Mouse (Mus musculus): ENCODE measurements around the gene Ndufa5. TPM values are rescaled to one million over a fixed set of nuclear protein-coding genes. Genes with fewer than 3 reads are reported as not detected.
A peak's percentile ranks its signal among the peaks of the same experiment; 100 is the strongest.

Gene Ndufa5
- total RNA-seq, 2 experiments from 2014 or later: 1,622 to 1,793 TPM

GRCm38 (mm10) chr6:24528064-24528243 is 141 bp upstream of the Ndufa5 start, which contains the start of gene Asb15:
Gene Asb15 (plus strand): TSS chr6:24528144.
- no peak for DNase-seq

GRCm38 (mm10) chr6:24525705-24526104 is 2.1 kb downstream of the Ndufa5 start:
- DNase-seq: no peak

DNA sequence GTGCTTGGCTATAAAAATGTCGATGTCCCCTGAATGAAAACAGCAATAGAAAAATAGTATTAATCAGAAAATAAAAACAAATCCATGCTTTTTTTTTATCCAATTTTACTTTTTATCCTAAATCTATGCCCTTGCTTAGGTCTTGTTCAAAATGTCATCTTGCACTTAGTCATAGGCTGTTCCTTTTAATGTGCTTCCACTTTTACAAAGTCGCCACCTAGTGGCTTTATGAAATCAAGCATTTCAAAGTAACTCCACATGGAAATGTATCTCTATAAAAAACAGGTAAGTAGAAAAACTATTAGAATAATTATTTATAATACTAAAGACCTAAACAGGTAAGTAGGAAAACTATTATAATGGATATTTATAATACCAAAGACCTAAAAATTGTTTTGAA is 11.6 kb downstream of the Ndufa5 start:
- DNase-seq: no peak

GRCm38 (mm10) chr6:24514552-24515284 is 13.1 kb downstream of the Ndufa5 start, which contains the start of gene Iqub:
Gene Iqub (minus strand): TSS chr6:24515067.
- DNase-seq: peak; percentile 75 to 83

GRCm38 (mm10) chr6:24504141-24504540 is 23.7 kb downstream of the Ndufa5 start:
- DNase-seq: no peak

GRCm38 (mm10) chr6:24490341-24490740 is 37.5 kb downstream of the Ndufa5 start:
- no peak for DNase-seq

DNA sequence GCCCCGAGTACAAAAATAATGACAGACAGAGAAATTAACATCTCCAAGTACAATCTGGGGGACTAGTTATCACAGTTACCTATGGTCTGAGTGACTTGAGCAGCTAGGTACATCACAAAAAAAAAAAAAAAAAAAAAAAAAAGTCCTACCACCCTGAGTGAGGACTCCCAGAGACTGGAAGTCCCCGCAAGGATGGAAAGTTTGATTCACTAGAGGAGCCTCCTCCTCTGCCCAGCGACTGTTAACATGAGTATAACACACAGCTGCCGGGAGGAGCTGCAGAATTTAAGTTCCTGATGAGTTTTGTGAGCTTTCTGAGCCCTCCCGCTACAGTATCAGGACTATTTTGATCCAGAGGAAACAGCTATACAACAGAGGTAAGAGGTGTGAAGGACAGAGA is 41.3 kb downstream of the Ndufa5 start:
- no peak for DNase-seq

DNA sequence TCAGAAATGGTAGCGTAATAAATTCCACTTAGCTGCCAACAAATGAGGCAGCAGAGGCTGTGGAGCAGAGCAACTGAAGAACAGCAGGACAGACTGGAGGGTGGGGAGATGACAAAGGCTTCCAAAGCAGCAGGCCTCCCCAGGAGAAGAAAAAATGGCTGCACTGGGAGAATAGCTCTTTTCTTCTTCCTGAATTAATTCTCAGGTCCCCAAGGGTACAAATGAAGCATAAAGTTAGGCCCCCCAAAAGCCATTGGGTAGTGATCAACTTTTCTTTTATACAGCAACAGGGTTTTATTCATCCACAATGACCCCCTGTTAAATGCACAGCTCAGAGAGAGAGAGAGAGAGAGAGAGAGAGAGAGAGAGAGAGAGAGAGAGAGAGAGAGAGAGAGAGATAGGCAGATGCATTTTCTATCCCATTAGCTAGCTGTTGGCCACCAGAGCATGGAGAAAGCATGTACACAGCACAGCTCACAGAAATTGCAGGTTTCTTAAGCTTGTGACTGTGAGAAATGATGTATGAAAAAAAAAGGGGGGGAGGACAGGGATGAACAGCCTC is 57.2 kb downstream of the Ndufa5 start:
- no peak for DNase-seq

DNA sequence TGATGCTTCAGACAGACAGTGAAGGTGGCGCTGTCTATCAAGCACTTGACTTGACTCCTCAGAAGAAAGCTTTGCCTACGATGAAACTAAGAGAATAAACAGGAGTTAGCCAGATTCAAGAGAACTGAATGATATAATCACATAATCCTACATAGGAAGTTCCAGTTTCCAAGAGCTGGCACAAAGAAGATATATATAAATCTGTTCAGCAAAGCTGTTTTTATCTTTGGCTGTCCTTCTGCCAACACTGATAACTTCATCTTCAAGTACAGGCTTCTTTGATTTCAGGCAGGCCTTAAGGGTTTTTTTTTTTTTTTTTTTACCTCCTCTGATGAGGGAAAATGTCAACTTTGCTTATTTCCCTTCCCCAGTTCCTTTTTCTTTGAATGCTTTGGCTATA is 57.7 kb downstream of the Ndufa5 start:
- DNase-seq: no peak

Other genes starting within 250 kb of the Ndufa5 start
- gene Iqub, start 12.9 kb downstream of the Ndufa5 start, total RNA-seq (2021): under 1 TPM; 0.67 to 0.77 TPM
- 10 to 100 TPM; 62.3 to 70.5 TPM for gene Asb15, start 131 bp upstream of the Ndufa5 start, total RNA-seq (2021)
- gene Lmod2, start 69.7 kb upstream of the Ndufa5 start, total RNA-seq (2021): 100 to 1,000 TPM; 861 to 872 TPM
- gene Wasl, start 137.0 kb upstream of the Ndufa5 start, total RNA-seq (2021): 10 to 100 TPM; 26.5 to 26.9 TPM
- not detected for gene Hyal6, start 205.2 kb upstream of the Ndufa5 start, total RNA-seq (2021)
- not detected for gene Hyal4, start 220.3 kb upstream of the Ndufa5 start, total RNA-seq (2021)

All from heart, adult 18-20 months (tissue).